Mouse (Mus musculus): ENCODE measurements around the gene Rmdn2.

Rmdn2 gene

DNA sequence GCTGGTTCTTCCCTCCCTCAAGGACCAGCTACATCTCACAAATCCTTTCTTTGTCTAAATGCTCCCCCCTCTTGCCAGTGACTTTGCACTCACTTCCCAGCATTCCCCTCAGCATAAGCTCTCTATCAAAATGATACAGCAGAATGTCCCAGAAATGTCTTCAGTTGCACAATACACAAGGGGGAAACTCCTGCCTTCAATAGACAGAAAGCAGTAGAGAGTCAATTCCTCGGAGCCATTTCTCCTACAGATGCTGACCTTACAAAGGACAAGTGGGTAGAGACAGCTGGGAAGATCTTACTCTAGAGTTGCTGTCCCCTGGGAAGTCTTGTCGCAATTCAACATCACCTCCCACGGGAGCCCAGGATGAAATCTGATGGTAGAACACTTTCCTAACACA is 125.9 kb downstream of the Rmdn2 start:
- DNase-seq (ENCODE audit: low read depth in 1 of 2, low spot score in 2 of 2) = no peak

DNA sequence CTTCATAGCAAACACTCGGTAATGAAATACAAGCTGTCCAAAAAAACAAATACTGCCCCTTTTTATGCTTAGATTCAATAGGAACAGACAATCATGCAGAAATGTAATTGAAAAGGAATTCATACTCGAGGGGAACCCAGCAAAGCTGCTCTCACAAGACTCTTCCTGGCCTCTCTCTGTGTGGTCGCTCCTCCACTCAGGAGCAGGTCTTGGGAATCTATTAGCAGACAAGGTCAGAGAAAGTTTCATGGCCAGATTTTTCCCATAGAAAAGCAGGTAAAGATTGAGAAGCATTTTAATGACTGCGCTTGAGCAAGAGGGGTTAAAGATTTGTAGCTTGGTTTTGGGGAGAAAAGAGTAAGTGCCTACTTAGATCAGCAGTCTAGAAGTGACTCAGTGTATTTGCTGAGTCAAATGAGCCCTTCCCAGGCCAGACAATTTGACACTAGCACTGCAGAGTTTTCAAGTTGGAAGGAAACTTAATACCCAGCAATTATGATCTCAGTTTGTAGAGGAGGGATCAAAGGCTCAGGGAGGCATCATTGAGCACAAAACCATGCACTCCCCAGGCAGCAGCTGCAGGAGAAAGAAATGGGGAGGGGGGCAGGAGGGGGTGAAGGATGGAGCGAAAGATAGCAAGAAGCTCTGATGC is 127.3 kb downstream of the Rmdn2 start:
- no peak for DNase-seq (ENCODE audit: low read depth in 1 of 2, low spot score in 2 of 2)

DNA sequence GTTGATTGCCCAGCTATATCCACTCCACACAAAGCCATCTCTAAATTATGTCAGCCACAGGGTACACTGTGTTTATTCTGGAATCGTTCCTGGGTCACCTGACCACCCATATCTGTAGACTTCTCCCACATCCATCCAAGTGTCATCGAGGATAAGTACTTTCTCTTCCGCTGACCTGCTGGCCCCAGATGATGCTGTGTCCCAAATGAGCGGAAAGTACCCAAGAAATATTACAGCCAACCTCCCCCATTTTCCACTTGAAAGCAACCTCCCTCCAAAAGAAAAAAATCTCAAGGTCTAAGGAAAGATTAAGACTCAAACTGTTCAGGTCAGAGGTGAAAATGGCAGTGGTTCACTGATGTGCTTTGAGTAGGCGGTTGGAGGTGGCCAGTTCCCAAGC is 131.0 kb downstream of the Rmdn2 start:
- no peak for DNase-seq (ENCODE audit: low read depth in 1 of 2, low spot score in 2 of 2)

Data from monocyte, adult 2 months (primary cell).